Mouse (Mus musculus): ENCODE data around the gene Hist1h3e. TPM values are rescaled to one million over a fixed set of nuclear protein-coding genes. Genes with fewer than 3 reads are reported as not detected.
"Not testable (repeated sequence)": the region's sequence is repeated elsewhere in the genome, so short reads cannot be mapped to it uniquely, and the experiment has no call there.

Hist1h3e gene
- total RNA-seq, 2 experiments from 2014 or later, result 47.4 to 48.5 TPM

DNA sequence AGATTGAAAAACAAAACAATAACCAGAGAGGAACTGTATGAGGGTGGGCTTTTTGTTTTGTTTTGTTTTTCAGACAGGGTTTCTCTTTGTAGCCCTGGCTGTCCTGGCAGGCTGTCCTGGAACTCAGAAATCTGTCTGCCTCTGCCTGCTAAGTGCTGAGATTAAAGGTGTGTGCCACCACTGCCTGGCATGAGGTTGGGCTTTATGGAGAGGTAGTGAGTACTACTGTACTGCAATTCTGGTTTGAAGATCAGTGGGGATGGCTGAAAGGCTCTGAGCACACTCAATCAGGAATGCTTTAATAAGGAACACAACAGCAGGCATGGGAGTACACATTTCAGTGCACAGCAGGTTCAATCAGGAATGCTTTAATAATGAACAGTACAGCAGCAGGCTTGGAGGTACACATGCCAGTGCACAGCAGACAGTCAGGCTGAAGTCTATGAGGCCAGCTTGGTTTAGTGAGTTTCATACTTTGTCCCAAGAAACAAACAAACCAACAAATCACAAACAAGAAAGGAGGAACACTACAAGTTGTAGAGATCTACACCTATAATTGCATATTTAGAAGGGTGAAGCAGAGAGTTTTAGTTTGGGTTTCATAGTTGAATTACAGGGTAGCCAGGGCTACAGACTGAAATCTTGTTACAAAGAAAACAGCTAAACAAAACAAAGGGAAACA lies 21.4 kb upstream of the Hist1h3e start:
- no peak for DNase-seq (ENCODE audit: low spot score in 2 of 2)

DNA sequence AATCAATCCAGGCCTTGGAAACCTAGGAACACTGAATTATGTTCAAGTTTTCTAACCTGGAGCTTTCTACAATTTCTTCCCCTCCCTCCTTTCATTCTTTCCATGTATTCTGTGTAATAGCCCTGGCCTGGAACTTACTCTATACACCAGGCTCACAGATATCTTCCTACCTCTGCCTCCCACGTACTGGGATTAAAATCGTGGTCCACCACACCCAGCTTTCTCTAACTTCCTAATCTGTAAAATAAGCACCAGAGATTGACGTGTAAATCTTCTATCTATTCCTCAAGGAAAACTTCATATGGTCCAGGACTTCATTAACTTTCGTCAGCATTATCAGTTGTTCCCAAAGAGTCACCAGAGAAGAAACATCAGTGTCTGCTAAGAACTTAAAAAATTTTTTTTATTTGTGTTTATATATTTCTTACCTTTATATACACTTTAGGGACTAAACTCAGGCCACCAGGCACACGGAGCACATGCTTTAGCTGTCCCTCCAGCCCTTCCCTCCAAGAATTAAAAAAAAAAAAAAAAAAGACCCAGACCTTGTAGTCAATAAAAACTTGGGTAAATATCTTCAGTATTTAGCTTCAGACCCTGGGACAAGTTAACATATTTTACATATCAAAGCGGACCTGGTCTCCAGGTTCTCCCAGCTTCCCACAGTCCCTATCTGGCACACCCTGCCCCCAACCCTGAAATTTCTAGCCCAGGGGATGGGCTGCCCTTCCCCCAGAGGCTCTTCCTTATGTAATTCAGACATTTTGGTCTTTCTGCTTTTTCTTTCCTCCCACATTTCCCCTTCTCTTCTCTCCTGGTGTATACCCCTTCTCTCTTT lies 20.3 kb upstream of the Hist1h3e start:
- DNase-seq (ENCODE audit: low spot score in 2 of 2), result no peak

DNA sequence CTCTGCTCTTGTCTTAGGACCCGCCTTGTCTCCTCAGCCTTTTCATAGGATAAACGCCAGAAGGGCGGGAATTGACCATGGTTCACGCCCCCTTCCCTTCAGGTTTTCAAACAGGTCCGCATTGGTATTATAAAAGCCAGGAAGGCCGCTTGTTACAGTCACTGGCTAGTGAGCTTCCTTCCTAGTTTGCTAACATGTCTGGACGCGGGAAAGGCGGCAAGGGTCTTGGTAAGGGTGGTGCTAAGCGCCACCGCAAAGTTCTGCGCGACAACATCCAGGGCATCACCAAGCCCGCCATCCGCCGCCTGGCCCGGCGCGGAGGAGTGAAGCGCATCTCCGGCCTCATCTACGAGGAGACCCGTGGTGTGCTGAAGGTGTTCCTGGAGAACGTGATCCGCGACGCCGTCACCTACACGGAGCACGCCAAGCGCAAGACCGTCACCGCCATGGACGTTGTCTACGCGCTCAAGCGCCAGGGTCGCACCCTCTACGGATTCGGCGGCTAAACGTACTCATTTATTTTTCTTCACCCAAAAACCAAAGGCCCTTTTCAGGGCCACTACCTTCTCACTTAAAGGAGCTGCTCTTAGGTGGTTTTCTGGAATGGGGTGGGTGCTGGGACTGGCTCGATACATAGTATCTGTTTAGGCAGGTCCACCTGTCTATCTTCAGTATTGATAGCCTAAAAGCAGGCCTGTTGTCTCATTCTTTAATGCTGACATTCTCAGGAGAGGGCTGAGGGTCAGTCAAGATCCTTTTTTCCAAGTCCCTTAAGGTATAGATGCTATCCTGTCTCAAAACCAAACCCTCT lies 19.4 kb upstream of the Hist1h3e start, which contains the start of gene Hist1h4d:
TSS of gene Hist1h4d (plus strand) at position 191 of the 811 bp plus-strand sequence.
- DNase-seq (ENCODE audit: low spot score in 2 of 2), result peak; percentile 95 to 96

DNA sequence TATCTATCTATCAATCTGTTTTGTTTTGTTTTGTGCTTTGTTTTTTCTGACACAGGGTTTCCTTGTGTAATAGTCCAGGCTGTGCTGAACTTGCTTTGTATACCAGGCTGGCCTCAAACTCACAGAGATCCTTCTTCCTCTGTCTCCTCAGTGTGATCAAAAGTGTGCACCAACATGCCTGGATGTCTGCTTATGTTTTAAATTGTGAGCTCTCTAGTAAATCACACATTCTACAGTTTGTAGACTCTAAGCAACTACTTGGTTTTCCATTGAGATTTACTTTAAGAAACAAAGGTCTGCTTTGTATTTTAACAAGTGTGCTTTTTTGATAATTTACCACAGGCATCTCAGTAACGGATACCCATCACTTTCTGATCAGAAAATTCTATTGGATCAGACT lies 15.7 kb upstream of the Hist1h3e start:
- no peak for DNase-seq (ENCODE audit: low spot score in 2 of 2)

DNA sequence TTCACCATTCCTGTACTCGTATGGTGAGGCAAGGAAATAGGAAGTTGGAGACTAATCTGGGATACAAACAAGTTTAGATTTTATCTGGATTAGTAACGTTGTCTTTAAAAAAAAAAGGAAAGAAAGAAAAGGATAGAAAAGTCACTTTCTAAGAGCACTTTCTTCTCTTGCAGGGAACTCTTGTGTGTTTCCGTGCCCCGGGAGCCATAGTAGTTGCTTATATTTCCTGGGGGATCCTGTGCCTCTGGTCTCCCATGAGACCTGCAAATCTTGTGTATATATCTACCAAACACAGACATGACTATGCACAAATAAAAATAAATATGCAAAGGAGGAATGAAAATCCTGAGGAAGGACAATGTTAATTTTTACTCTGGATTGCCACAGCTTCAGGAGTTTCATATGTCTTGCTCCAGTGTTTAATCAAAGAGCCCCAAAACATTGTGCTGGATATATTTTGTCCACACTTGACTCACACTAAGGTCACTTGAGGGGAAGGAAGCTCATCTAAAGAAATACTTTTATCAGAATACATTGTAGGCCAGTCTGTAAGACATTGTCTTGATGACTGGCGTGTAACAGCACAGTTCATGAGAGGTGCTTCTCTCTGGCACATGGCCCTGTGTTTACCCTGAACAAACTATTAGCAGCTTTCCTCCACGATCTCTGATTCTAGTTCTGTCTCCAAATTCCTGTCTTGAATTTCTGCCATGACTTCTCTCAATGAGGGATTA lies 14.9 kb upstream of the Hist1h3e start:
- no peak for DNase-seq (ENCODE audit: low spot score in 2 of 2)

DNA sequence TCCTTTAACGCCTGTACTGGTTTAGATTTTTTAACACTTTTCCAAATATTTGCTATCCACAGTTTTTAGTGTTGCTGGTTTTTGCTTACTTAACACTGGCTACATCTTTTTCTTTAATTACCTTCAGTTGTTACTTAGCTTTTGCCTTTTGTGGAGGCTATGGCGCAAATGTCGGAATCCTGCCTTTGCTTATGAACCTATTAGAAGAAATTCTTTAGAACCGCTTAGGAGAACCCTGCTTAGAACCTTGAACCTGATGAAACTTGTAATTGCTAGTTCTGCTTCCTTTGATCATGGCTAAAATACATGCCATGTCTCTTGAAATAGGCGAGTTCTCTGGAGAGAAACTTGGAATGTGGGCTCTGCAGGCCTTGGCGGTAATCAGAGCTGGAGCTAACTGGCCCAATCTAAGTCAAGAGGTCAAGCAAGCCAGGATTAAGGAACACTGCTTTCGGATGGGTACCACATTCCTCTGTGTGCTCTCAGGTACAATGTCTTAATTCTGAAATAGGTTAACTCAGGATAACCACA lies 14.2 kb upstream of the Hist1h3e start:
- DNase-seq (ENCODE audit: low spot score in 2 of 2), result no peak

DNA sequence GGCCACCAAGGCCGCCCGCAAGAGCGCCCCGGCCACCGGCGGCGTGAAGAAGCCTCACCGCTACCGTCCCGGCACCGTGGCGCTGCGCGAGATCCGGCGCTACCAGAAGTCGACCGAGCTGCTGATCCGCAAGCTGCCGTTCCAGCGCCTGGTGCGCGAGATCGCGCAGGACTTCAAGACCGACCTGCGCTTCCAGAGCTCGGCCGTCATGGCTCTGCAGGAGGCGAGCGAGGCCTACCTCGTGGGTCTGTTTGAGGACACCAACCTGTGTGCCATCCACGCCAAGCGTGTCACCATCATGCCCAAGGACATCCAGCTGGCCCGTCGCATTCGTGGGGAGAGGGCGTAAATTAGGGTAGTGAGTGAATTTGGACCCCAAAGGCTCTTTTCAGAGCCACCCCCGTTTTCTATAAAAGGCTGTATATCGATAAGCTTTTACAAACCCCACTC lies 13.7 kb upstream of the Hist1h3e start:
- DNase-seq (ENCODE audit: low spot score in 2 of 2), result not testable (repeated sequence)

DNA sequence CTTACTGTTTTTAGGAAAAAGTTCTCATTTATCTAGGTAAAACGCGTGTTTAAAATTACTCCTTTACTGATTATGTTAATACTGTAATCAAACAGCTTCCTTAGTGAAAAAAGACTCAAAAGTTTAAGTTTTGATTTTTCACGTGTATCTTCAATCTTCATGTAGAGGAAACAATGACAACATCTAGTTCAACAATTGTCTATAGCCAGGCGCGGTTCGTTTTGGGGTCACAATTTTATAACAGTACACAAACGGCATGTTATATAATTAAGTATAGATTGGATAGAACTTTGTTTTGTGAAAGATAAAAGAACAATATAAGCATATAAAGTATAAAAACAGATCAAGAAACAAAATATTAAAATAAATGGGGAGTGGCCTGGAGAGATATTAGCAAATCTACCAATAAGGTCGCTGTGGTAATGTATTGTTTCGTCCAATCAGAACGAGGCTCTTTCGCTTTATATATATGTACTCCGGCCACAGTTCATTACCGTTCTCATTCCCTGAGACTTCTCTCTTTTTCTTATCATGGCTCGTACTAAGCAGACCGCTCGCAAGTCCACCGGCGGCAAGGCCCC lies 13.2 kb upstream of the Hist1h3e start, which contains the start of gene Hist1h3d:
TSS of gene Hist1h3d (plus strand) at position 493 of the 581 bp plus-strand sequence.
- peak; percentile 53 to 71 for DNase-seq (ENCODE audit: low spot score in 2 of 2)

DNA sequence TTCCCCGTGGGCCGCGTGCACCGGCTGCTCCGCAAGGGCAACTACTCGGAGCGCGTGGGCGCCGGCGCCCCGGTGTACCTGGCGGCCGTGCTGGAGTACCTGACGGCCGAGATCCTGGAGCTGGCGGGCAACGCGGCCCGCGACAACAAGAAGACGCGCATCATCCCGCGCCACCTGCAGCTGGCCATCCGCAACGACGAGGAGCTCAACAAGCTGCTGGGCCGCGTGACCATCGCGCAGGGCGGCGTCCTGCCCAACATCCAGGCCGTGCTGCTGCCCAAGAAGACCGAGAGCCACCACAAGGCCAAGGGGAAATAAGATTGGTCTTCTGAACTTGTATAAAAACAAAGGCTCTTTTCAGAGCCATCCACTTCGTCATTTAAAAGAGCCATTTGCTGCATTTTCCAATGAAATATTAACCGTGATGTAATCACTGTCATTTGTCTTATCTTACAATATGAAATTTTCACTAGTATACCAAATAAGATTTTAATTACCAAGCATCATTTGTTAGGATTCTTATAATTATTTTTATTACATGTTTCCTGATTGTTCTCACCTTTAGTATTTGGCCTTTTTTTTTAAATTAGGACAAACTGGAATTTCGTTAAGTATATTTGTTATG lies 12.5 kb upstream of the Hist1h3e start:
- not testable (repeated sequence) for DNase-seq (ENCODE audit: low spot score in 2 of 2)

DNA sequence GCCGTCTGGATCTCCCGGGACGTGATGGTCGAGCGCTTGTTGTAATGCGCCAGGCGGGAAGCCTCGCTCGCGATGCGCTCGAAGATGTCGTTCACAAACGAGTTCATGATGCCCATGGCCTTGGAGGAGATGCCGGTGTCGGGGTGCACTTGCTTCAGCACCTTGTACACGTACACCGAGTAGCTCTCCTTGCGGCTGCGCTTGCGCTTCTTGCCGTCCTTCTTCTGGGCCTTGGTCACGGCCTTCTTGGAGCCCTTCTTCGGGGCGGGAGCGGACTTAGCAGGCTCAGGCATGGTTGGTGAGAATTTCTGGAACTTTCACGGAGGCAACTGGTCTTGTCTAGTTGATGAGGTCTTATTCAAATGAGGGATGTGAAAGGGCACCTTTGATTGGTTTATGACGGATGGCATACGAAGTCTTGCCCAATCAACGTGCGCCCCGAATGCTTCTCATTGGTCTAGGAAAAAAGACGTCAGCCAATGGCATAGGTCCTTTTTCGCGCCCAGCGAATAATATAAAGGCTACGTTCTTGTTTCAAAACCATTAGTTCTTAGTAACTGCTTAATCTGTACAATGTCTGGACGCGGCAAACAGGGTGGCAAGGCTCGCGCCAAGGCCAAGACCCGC lies 11.8 kb upstream of the Hist1h3e start, which contains the start of the genes Hist1h2bf and Hist1h2ad:
TSS of gene Hist1h2bf (minus strand) at position 299 of the 627 bp plus-strand sequence.
TSS of gene Hist1h2ad (plus strand) at position 484 of the 627 bp plus-strand sequence.
- peak; percentile 79 to 89 for DNase-seq (ENCODE audit: low spot score in 2 of 2)

DNA sequence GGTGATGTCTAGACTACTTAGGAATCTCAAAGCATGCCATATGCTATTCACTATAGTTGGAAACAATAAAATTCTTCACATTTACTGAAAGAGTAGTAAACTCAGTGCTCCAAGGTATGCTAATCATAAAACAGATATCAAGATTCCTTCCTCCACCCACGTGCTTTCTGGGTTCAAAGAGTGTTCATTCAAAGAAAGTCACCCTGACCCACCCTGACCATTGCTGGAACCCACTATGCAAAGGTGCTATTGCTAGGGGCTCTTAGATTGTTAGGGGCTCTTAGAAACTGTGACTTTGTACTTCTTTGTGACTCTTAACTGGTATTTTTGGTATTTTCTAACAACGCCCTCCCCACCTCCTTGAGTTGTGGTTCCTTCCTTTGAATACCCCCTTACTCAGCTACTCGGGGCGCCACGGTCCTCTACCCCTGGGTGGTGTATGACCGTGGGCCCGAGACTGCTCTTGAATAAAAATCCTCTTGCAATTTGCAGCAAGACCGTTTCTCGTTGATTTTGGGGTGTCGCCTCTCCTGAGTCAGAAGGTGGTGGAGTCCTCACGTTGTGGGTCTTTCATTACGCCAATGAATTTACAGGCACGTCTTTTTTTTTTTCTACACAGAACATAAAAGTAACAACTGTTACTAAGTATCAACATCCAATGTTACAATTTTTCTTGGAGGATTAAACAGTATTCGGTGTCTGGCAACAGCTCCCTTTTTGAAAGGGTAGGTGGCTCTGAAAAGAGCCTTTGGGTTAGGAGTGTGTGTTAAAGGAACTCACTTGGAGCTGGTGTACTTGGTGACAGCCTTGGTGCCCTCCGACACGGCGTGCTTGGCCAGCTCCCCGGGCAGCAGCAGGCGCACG lies 11.1 kb upstream of the Hist1h3e start:
- not testable (repeated sequence) for DNase-seq (ENCODE audit: low spot score in 2 of 2)

DNA sequence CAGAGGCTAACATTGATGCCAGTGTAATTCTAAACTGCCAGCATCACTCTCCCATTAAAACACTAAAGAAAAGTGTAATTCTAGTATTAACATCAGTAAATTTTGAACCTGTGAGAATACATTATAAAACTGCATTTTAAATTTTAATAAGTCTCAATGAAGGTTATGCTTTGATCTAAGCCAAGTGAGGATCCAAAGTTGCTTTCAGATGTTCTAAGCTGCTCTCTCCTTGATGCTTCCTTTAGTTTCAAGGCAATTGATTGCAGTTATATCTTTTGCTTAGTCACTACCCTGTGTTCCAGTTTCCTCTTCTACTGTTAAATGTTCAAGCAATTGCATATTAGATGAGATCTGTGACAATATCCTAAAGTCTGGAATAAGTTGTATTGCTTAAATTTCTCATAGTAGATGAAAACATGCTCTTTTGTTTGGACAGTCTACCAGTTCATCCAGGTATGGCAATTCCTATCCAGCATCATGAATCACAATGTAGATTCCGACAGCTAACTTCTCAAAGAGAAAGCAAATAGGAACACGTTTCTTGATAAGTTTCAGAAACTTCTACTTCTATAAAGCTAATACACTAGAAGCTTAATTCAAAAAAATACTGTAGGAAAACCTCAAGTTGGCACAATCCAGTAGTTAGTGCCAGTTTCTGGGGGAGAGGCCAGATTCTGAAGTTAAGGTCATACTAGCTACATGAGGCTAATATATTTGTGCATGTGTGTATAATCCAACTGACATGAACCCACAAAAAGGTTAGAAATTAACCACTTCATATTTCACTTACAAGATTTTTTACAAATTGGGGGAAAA lies 10.3 kb upstream of the Hist1h3e start:
- no peak for DNase-seq (ENCODE audit: low spot score in 2 of 2)

DNA sequence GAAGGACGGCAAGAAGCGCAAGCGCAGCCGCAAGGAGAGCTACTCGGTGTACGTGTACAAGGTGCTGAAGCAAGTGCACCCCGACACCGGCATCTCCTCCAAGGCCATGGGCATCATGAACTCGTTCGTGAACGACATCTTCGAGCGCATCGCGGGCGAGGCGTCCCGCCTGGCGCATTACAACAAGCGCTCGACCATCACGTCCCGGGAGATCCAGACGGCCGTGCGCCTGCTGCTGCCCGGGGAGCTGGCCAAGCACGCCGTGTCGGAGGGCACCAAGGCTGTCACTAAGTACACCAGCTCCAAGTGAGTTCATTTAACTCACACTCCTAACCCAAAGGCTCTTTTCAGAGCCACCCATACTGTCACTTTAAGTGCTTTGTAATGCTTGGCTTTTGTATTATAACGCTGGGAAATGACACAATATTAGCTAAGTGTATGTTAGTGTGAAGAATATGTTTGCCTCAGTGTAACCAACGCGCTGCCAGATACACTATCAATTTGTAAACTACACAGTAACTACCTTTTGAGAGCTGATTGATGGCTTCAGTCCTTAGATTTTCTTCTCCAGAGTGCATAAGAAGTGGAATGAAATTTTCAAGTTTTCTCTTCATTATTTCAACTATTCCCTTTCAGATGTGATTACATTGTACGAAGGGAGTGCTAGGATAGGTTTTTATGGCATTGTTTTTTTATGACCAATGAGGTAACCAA lies 9.5 kb upstream of the Hist1h3e start:
- not testable (repeated sequence) for DNase-seq (ENCODE audit: low spot score in 2 of 2)

DNA sequence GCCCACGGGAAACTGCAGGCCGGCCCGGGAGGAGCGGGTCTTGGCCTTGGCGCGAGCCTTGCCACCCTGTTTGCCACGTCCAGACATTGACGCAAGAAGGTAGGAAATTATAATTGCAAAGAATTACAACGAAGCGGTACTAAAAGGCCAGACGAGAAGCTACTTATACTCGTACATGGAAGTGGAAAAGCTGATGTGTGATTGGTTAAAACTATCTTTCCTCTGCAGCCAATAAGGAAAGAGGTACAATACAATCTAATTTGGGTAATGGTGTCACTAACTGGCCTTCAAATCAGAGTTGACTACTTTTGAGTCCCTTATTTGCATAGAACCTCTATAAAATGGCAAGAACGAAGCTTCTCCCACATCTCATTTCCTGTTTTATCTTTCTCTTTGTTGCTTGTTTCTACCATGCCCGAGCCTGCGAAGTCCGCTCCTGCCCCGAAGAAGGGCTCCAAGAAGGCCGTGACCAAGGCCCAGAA lies 8.9 kb upstream of the Hist1h3e start, which contains the start of the genes Hist1h2ae and Hist1h2bg:
TSS of gene Hist1h2ae (minus strand) at position 199 of the 482 bp plus-strand sequence.
TSS of gene Hist1h2bg (plus strand) at position 375 of the 482 bp plus-strand sequence.
- peak; percentile 50 to 73 for DNase-seq (ENCODE audit: low spot score in 2 of 2)

DNA sequence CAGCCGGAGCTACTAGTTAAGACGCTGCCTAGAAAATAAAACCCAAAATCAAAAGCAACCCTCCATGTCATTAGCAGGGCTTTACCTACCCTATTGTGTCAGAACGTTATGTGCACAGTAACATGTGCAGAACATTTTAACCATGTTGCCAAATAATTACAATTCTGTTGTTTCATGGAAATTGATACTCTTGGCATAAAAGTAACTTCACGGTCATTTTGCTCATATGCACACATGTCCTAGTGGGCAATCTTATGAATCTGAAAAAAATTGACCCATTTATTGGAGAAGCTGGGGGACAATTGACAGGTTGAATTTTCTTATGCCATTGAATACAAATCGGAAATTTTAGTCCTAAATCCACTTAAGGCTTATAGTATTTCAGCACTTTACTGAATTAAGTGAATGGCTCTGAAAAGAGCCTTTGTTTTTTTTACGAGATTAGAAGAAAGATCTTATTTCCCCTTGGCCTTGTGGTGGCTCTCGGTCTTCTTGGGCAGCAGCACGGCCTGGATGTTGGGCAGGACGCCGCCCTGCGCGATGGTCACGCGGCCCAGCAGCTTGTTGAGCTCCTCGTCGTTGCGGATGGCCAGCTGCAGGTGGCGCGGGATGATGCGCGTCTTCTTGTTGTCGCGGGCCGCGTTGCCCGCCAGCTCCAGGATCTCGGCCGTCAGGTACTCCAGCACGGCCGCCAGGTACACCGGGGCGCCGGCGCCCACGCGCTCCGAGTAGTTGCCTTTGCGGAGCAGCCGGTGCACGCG lies 8.3 kb upstream of the Hist1h3e start:
- DNase-seq (ENCODE audit: low spot score in 2 of 2), result not testable (repeated sequence)

Measured in left cerebral cortex, adult 18-20 months (tissue).